Mouse (Mus musculus) retina, embryonic 14.5 days (tissue): Measurements from ENCODE around the gene Snrpd3.
"Not testable (repeated sequence)": the region's sequence is repeated elsewhere in the genome, so short reads cannot be mapped to it uniquely, and the experiment has no call there.

Experiments used
- DNase-seq: peaks from one replicate; pipeline ENCODE4 v3.0.0-alpha.2; 2015; ENCODE audit warnings: low spot score

Gene Snrpd3

GRCm38 (mm10) chr10:75566765-75567164 is 49.4 kb downstream of the Snrpd3 start:
- DNase-seq, result not testable (repeated sequence)

GRCm38 (mm10) chr10:75568029-75568428 is 50.7 kb downstream of the Snrpd3 start:
- DNase-seq, result no peak

GRCm38 (mm10) chr10:75568441-75568840 is 51.1 kb downstream of the Snrpd3 start:
- DNase-seq, result no peak

- no peak for DNase-seq
Observed at GRCm38 (mm10) chr10:75568851-75569250, 51.5 kb downstream of the Snrpd3 start.

GRCm38 (mm10) chr10:75570981-75571657 is 53.8 kb downstream of the Snrpd3 start:
- no peak for DNase-seq

GRCm38 (mm10) chr10:75571937-75572336 is 54.6 kb downstream of the Snrpd3 start:
- DNase-seq, result no peak

GRCm38 (mm10) chr10:75573181-75573580 is 55.8 kb downstream of the Snrpd3 start:
- DNase-seq, result peak; percentile 54

GRCm38 (mm10) chr10:75573965-75574364 is 56.6 kb downstream of the Snrpd3 start:
- no peak for DNase-seq

GRCm38 (mm10) chr10:75579129-75579528 is 61.8 kb downstream of the Snrpd3 start:
- DNase-seq, result no peak

- peak; percentile 97 for DNase-seq
Observed at GRCm38 (mm10) chr10:75585876-75586552, 68.7 kb downstream of the Snrpd3 start.

GRCm38 (mm10) chr10:75586553-75586879 is 69.2 kb downstream of the Snrpd3 start:
- no peak for DNase-seq
